Mouse (Mus musculus) spleen, postnatal 4 days (tissue): ENCODE results near the gene Gpt2.

ENCODE experiments used
- DNase-seq, 2 experiments: peaks; one replicate each; pipeline ENCODE4 v3.0.0; 2022; ENCODE audit warnings: low spot score in 2 of 2

The Gpt2 gene

GRCm38 (mm10) chr8:85528959-85529358, 36.6 kb downstream of the Gpt2 start:
- DNase-seq = no peak

DNA sequence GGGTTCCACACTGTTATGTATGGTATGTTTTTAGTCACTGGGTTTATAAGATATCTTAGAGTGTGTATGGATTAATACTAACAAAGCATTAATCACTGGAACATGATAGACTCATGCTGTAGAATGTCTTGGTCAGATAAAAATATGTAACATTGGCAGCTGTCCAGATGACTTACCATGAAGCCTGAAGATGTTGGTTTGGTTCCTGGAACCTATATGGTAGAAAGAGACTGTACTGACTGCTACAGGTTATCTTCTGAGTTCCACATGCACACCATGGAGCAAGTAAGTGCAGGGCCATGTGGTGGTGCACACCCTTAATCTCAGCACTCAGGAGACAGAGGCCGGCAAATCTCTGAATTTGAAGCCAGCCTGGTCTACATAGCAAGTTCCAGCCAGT, 38.3 kb downstream of the Gpt2 start:
- DNase-seq = no peak

DNA sequence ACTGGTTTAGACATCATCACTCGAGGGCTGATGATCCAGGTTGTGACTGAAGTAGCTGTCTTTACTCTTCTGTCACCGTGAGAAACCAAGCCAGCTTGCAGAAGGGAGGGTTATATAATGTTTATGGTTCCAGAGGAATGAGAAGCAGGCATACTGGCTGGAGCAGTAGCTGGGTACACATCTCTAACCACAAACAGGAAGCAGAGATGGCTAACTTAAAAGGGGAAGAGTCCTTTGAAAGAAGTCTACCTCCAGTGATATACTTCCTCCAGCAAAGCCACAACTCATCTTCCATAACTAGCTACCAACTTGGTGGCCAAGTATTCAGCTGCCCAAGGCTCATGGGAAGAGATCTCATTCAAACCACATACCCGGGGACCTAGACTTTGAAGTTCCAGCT, 39.1 kb downstream of the Gpt2 start:
- no peak for DNase-seq

DNA sequence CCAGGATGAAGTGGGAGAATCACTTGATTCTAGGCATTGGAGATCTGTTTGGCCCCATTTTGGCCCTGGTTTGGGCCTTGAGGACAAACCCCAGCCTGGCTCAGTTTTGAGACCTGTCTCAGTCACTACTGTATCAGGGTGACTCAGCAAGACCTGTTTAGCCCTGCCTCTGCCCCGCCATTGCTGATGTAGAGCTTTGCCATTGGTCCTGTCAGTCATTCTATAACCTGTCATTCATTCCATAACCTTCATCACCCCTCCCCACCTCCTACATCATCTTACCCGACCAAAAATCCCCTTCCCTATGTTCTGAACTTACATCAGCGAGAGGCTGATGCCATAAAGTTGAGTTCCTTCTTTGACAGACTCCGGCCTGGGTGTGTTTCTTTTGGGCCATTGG, 40.5 kb downstream of the Gpt2 start:
- no peak for DNase-seq

DNA sequence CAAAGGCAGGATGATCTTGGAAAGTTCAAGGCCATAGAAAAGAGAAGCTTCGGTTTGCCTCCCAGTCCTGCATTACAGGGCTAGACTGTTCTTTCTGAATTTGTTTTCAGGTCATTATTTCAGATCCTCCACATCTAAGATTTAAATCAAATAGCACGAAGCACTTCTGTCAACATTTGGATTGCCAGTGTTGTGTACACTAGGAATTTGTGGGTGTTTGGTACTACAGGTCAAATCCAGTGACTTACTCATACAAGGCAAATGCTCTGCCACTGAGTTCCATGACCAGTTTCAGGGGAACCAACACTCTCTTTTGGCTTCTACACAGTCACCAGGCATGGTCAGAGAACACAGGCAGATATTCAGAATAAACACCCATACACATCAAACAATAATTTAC, 41.1 kb downstream of the Gpt2 start:
- no peak for DNase-seq

DNA sequence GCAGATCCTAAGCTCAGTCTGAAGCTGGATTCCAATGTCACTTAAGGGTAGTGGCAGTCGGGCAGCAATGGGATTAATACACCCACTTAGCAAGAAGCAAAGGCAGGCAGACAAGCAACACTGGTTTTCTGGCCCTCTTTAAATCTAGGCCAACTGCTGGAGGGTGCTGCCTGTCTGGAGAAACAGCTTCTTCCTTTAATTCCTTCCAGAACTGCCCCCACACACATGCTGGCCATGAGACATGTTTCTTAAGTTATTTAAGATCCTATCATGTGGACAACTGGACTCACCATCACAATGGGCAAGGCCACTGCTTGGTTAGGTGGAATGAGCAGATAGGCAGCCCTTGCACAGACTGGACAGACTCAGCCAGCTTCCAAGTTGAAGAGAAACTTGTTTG, 41.8 kb downstream of the Gpt2 start:
- no peak for DNase-seq

GRCm38 (mm10) chr8:85536332-85536731, 44.0 kb downstream of the Gpt2 start:
- no peak for DNase-seq

DNA sequence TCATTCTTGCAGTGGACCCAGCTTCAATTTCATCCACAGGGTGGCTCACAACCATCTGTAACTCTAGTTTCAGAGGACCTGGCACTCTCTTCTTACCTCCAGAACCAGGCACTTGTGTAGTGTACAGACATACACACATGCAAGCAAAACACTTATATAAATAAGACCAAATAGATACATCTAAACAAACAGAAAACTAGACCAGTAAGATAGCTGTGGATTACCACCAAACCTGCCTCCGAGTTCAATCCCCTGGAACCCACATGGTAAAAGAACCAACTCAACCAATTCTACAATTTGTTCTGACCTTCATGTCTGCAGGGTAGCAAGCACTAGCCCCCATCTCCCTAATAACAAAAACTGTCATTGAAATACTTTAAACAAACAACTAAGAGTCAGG, 59.6 kb downstream of the Gpt2 start:
- DNase-seq = no peak

DNA sequence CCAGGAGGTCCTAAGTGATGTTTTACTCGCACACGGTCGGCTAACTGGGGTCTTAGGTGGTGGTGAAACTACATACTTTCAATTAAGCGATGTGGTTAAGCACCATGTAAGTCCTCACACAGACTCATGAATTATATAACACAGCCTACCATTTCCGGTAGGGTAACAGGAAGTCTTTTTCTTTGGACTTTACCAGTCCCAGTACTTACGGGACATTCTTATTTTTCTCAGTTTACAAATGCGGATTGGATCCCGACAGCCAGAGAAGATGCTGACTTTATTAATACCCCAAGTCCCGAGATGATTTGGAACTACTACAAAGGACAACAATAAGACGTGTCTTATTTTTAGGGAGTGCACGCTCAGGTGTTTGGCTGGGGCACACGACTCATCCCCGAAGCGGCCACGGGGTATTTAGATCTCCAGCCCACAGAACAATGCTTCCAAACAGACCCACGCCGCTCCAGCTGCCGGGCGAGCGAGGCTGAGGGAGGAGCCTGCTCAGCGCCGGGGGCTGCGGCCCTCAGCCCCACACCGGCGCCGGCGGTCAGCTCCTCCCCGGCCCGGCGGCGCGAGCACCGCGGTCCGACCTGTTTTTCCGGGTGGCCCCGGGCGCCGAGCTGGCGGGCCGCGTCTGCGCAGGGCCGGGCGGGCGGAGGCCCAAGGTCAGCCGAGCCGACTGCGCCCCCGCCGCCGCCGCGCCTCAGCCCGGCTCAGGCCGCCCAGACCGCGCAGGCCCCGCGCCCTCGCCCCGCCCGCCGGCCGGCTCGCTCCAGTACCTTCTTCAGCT, 62.2 kb downstream of the Gpt2 start:
- DNase-seq = no peak

DNA sequence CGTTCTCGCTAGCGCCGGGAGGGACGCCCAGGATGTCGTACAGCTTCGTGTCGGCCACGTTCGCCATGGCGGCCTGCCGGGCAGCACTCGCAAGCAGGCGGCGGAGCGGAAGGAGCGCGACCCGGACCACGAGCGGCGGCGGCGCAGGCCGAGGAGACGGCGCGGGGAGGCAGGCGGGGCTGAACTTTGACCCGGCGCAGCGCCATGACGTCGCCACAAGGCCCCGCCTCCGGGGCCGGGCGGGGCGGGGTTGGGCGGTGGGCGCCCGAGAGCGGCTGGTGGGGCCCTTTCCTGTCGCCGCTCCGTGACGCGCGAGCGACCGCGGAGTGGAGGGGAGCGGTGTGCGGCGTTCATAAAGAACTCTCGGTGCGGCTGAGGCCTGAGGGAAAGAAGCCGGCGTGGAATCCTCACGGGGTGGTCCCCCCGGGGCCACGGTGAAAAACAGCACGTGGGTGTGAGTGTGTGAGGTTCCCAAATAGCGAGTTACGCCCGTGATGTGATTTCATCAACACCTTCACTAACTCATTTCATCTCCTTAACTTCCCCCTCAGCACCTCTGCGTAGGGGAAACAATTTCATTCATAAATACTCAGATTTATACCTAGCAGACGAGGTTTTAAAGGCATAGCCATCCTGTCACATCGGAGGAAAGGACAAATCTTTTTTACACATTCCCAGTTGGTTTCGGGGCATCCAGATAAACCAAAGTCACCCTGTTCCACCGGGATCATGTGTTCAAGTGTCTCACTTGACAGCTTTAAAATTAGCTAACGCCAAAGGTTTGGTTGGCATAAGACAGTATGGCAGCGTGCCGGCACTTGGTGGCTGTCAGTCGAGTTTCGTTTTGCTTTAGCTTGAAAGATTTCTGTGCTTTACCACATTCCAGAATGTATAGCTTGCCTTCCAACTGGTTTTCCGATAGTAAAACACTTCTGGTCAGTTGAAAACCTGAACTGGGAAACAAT, 63.1 kb downstream of the Gpt2 start, which contains the start of gene Dnaja2:
Dnaja2 (minus strand) TSS at position 164 of the 965 bp plus-strand sequence.
- DNase-seq = peak; percentile 87 to 94

- no peak for DNase-seq
Observed at GRCm38 (mm10) chr8:85556986-85557600, 64.7 kb downstream of the Gpt2 start.

DNA sequence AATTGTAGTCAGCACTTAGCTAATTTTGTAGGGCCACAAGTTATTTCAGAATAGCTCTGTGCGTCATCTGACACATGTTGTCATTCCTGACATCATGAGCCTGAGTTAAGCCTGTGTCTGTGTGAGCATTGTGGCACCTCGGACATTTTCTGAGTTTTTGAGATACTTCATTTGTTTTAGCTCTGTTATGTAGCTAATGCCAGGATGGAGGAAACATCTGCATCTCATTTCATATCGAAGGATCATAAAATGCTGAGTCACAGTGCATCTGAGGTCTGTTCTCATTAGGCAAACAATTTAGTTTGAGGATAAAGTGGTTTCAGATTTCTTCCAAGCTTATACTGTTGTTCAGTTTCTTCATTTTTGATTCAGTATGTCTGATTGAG, 65.2 kb downstream of the Gpt2 start:
- no peak for DNase-seq

DNA sequence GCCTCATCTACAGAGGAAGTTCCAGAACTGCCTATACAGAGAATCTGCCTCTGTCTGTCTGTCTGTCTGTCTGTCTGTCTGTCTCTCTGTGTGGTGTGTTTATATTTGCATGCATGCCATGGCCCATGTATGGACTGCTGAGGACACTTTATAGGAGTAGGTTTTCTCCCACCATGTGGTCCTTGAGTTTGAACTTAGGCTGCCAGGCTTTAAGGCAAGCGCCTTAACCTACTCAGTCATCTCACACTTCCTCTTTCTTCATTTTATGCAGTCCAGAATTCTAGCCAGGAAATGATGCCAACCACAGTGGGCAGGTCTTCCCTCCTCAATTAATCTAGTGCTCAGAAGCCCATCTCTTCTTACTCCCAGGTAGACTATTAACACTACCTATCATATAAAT, 66.8 kb downstream of the Gpt2 start:
- DNase-seq = no peak

DNA sequence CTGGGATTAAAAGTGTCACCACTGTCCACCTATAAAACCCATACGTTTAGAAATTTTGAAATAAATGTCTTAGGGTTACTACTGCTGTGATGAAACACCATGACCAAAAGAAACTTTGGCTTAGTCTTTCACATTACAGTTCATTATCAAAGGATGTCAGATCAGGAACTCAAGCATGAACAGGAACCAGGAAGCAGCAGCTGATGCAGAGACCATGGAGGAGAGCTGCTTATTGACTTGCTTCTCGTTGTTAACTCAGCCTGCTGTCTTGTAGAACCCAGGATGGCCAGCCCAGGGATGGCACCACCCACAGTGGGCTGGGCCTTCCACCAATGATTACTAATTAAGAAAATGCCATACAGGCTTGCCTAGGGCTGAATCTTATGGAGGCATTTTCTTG, 67.6 kb downstream of the Gpt2 start:
- no peak for DNase-seq

GRCm38 (mm10) chr8:85563336-85563735, 71.0 kb downstream of the Gpt2 start:
- DNase-seq = no peak

DNA sequence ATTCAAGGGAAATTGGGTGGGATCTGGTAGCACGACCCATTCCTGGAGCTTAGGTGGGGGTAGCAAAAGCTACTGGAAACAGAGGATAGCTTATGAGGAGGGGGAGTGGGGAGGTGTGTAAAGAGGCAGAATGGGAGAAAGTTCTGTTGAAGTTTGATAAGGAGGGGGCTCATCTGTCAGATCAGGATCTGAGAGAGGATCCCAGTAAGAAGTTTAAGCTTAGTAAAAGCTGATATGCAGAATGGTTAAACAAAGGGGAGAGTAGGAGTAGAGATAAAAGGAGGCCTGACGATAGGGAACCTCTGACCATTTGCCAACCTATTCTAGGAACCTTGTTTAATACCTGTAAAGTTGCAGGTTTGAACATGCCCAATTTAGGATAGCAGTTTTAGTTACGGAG, 72.8 kb downstream of the Gpt2 start:
- DNase-seq = no peak

DNA sequence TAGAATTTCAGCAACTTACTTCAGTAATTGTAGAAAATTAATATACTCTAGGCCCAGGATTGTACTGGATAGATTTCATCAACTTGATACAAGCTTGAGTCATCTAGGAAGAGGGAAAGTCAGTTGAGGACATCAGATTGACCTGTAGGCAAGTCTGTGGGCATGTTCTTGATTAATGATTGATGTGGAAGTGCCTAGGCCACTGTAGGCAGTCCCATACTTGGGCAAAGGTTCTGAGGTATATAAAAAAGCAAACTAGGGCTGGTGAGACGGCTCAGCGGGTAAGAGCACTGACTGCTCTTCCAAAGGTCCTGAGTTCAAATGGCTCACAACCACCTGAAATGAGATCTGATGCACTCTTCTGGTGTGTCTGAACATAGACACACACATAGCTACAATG, 75.4 kb downstream of the Gpt2 start:
- no peak for DNase-seq

- DNase-seq = no peak
Observed at GRCm38 (mm10) chr8:85570466-85570865, 78.1 kb downstream of the Gpt2 start.

DNA sequence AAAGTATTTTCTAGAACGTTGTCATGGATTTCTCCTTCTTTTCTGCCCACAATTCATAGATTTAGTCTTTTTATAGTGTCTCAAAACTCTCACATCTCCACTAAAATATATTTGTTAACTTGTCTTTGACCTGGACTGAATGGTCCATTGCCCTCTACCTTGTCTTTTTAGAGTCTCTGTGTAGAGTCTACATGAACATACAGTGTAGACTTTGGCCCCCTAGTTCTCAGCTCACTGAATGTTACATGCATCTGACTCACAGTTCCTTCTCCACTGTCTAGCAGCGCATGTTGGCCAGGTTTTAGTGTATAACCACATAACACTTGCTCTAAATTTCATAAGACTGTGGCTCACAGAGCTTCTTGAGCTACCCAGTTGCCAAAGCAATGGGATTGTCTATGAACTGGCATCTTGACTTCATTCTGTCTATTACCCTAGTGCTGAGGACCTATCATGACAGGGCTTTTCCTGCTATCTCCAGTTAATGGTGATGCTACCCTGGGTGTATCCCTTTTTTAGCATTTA, 81.7 kb downstream of the Gpt2 start:
- no peak for DNase-seq
